9 mouse cellular contexts compared by ENCODE assay signal in genomic region chr6:98114327-98115134, GRCm38 (mm10).
DNase-seq lines count a peak whose midpoint lies in the region; ATAC-seq lines count a peak whose summit lies in the region.
"Had no signal": no experiment of that assay in that cellular context is flagged by ENCODE, and none has a peak within 500 bp of the region (broad histone marks: within the 10 kb centered on the region; RNA-seq: fewer than 3 reads in every experiment).

No protein-coding gene starts in this region.

- H3K9me3 ChIP-seq in hindbrain, embryonic 12.5 days (replicated peaks): no peaks in the 10 kb centered on the region
- H3K9me3 ChIP-seq in hindbrain, embryonic 16.5 days (ENCODE audit: control insufficient read depth, low read length): no peaks in the 10 kb centered on the region

- no peak overlapping the region for H3K4me3 ChIP-seq in hindbrain, embryonic 12.5 days
- no peak overlapping the region for H3K4me3 ChIP-seq in hindbrain, embryonic 16.5 days (ENCODE audit: low read length)

- no peaks in the 10 kb centered on the region for H3K27me3 ChIP-seq in hindbrain, embryonic 12.5 days
- H3K27me3 ChIP-seq in hindbrain, embryonic 16.5 days (replicated peaks; ENCODE audit: control insufficient read depth, insufficient read depth, low read length): no peaks in the 10 kb centered on the region

- 10% methylated on average over 9 of the region's 9 CpGs for WGBS in hindbrain, embryonic 12.5 days
- WGBS in hindbrain, embryonic 16.5 days: 16% methylated on average over 9 of the region's 9 CpGs

- H3K27ac ChIP-seq in hindbrain, embryonic 12.5 days: peak overlapping the region; percentile 65
- no peak overlapping the region for H3K27ac ChIP-seq in hindbrain, embryonic 16.5 days (ENCODE audit: low read depth, low read length)
- H3K27ac ChIP-seq: macrophage had no signal

- peak; percentile 71 for DNase-seq in embryo, embryonic 11 days
- peak; percentile 12 for DNase-seq in kidney, adult 11 months
- DNase-seq in retina, postnatal 1 day: peak; percentile 68
- no peak for DNase-seq in spleen, postnatal 14 days (ENCODE audit: low spot score in 2 of 2)
- DNase-seq in gastrocnemius, postnatal 10 days: no peak
- DNase-seq in left cerebral cortex, postnatal 14 days (ENCODE audit: low spot score in 2 of 2): no peak

- no peaks in the 10 kb centered on the region for H3K36me3 ChIP-seq in hindbrain, embryonic 12.5 days
- H3K36me3 ChIP-seq in hindbrain, embryonic 16.5 days (ENCODE audit: control insufficient read depth, insufficient read depth, low read length): no peaks in the 10 kb centered on the region

- intact Hi-C loops in left cerebral cortex, postnatal 14 days (cut with DNase I): no loop called here

- no peak overlapping the region for H3K9ac ChIP-seq in hindbrain, embryonic 12.5 days
- no peak overlapping the region for H3K9ac ChIP-seq in hindbrain, embryonic 16.5 days (ENCODE audit: low read depth, low read length)

- peaks cover 27% of the 10 kb centered on the region for H3K4me1 ChIP-seq in hindbrain, embryonic 12.5 days
- H3K4me1 ChIP-seq in hindbrain, embryonic 16.5 days (ENCODE audit: control insufficient read depth, insufficient read depth, low read depth, low read length): no peaks in the 10 kb centered on the region

- no peak overlapping the region for H3K4me2 ChIP-seq in hindbrain, embryonic 12.5 days (replicated peaks)
- no peak overlapping the region for H3K4me2 ChIP-seq in hindbrain, embryonic 16.5 days (ENCODE audit: low read length)

- peak; percentile 53; the same call in 1 of the 2 replicates for ATAC-seq in hindbrain, embryonic 12.5 days (ENCODE audit: low FRiP score)
- no peak for ATAC-seq in hindbrain, embryonic 16.5 days

Comparison
In these comparisons a context has a peak if more than half of its experiments do, and no peak if none do; other contexts are left out.
1. DNase-seq: peak in embryo, embryonic 11 days (single experiment), kidney, adult 11 months (single experiment) and retina, postnatal 1 day (single experiment); none in spleen, postnatal 14 days (0 of 2), gastrocnemius, postnatal 10 days (single experiment) and left cerebral cortex, postnatal 14 days (0 of 2).